Mouse (Mus musculus) testis, adult 2 months (tissue): ENCODE data around the gene Pdxp. TPM values are rescaled to one million over a fixed set of nuclear protein-coding genes. Genes with fewer than 3 reads are reported as not detected.

Source experiments
- H3K27ac ChIP-seq: fragments of 200-500 bp; 2 replicates; pipeline ENCODE4 v1.5.1; 2012; ENCODE audit warnings: low read depth, low read length; ENCODE audit not compliant: control insufficient read depth, insufficient read depth
- H3K27me3 ChIP-seq: fragments of 200-500 bp; 2 replicates; pipeline ENCODE4 v1.6.1; 2012; ENCODE audit warnings: mild to moderate bottlenecking, low read length, moderate library complexity; ENCODE audit not compliant: control insufficient read depth, insufficient read depth
- H3K36me3 ChIP-seq: fragments of 200-500 bp; 2 replicates; pipeline ENCODE4 v1.6.1; 2012; ENCODE audit warnings: mild to moderate bottlenecking, low read length; ENCODE audit not compliant: control insufficient read depth, insufficient read depth
- H3K4me1 ChIP-seq: fragments of 200-500 bp; 2 replicates; pipeline ENCODE4 v1.6.1; 2012; ENCODE audit warnings: low read length; ENCODE audit not compliant: control insufficient read depth, insufficient read depth
- H3K4me3 ChIP-seq: fragments of 200-500 bp; 2 replicates; pipeline ENCODE4 v1.5.1; 2012; ENCODE audit warnings: low read depth, mild to moderate bottlenecking, low read length, moderate library complexity, mixed read lengths; ENCODE audit not compliant: control insufficient read depth
- CTCF ChIP-seq: fragments of 200-500 bp; IDR thresholded peaks from 2 replicates; pipeline ENCODE4 v1.5.1; 2012; ENCODE audit warnings: low read depth, mild to moderate bottlenecking, inconsistent platforms, low read length, moderate library complexity; ENCODE audit not compliant: control insufficient read depth, insufficient read depth, insufficient replicate concordance
- POLR2A ChIP-seq: fragments of 200-500 bp; IDR thresholded peaks from 2 replicates; pipeline ENCODE4 v1.6.1; 2012; ENCODE audit warnings: low read depth, mild to moderate bottlenecking, inconsistent platforms, low read length, moderate library complexity; ENCODE audit not compliant: control insufficient read depth
- polyA plus RNA-seq: library from polyadenylated mRNA; depleted of rRNA; stranded (reverse); fragments of >200 nt; gene quantifications from 2 replicates; pipeline ENCODE4 v1.2.3, GENCODE M21; 2012; rRNA removed

Gene Pdxp
- 3.6 and 3.8 TPM in 2 replicates for polyA plus RNA-seq

DNA sequence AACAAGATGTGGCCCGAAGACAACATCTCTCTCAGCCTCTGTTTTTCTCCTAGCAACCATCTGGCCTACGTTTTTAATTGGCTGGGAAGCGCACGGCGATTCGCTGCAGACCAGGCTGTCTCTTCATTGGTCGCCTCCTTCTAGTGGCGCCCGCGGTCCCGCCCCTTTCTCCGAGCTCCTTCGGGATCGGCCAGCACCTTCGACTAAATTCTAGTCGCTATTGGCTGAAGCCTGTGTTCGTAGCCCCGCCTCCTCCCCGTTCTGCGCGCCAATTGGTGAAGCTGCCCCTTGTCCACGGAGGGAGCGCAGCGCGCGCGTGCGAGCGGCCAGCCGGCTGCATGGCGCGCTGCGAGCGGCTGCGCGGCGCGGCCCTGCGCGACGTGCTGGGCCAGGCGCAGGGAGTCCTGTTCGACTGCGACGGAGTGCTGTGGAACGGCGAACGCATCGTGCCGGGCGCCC, at the start of gene Pdxp:
Pdxp (plus strand) TSS at position 288 of the 459 bp plus-strand sequence.
- H3K27ac ChIP-seq: peak within 1 kb of the TSS; percentile 50
- H3K4me1 ChIP-seq: peaks cover 6% of the 10 kb centered on the region
- TF ChIP-seq POLR2A: no peak; the same call in 1 of the 2 replicates
- TF ChIP-seq CTCF: no peak
- H3K4me3 ChIP-seq: peak within 1 kb of the TSS; percentile 85
- no peaks in the 10 kb centered on the region for H3K27me3 ChIP-seq
- H3K36me3 ChIP-seq: no peaks in the 10 kb centered on the region

DNA sequence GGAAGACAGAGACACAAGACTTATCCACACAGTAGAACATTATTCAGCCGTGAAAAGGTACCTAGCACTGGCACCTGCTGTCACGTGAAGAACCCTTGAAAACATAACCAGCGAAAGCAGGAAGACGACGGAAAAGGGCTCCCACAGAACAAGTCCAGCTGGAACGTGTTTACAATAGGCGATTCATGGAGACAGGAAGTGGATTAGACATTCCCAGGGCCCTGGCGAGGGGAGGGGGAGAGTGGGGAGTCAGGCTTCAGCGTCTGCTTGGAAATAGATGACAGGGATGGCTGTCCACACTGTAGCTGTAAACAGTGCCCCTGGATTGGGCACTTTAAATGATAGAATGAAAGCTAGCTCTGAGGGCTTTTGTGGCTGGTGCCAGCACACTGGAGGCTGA, 45.3 kb upstream of the Pdxp start:
- Histone ChIP-seq H3K27me3 (no peaks in the 10 kb centered on the region), H3K4me3 (no peak overlapping the region), H3K4me1 (peaks cover 13% of the 10 kb centered on the region), H3K36me3 (no peaks in the 10 kb centered on the region), H3K27ac (no peak overlapping the region)
- no peak for TF ChIP-seq POLR2A
- no peak for TF ChIP-seq CTCF

DNA sequence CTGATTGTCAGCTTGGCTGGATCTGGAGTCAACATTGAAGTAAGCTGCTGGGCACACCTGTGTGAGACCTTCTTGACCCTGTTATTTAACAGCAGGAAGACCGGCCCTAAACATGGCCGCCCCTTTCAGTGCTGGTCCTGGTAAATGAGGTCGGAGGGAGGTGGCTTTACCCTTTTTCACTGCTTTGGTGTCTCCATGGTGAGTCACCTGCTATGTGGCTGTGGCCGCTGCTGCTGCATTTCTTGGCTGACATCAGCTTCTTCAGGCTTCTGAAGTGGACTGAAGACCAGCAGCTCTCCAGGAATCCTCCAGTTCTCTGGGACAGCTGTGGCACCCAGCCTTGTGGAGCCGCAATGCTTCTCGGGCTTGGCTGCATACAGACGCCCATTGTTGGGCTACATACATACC, 44.9 kb upstream of the Pdxp start:
- Histone ChIP-seq H3K27ac (no peak overlapping the region), H3K36me3 (no peaks in the 10 kb centered on the region), H3K4me1 (peaks cover 9% of the 10 kb centered on the region), H3K4me3 (no peak overlapping the region), H3K27me3 (no peaks in the 10 kb centered on the region)
- TF ChIP-seq CTCF: no peak
- TF ChIP-seq POLR2A: no peak

DNA sequence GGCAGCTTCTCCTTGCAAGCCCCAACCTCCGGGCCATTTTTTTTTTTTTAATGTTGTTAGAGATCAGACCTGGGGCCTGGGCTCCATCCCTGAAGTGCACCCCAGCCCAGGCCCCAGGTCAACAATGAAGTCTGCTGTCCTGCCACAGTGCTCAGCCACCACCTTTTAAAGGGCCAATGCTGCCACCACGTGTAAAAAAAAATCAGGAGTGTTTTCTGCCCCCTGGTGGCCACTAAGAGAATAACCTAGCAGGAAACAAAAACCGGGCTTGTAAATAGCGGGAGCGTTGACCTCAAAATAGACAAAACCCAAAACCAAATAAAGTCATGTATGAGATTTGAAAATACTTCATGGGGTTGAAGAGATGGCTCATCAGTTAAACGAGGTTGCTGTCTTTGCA, 43.9 kb upstream of the Pdxp start:
- no peaks in the 10 kb centered on the region for H3K27me3 ChIP-seq
- no peaks in the 10 kb centered on the region for H3K36me3 ChIP-seq
- H3K27ac ChIP-seq: no peak overlapping the region
- no peak overlapping the region for H3K4me3 ChIP-seq
- peaks cover 4% of the 10 kb centered on the region for H3K4me1 ChIP-seq
- TF ChIP-seq CTCF (peak; percentile 45; the same call in 1 of the 2 replicates), POLR2A (no peak)

DNA sequence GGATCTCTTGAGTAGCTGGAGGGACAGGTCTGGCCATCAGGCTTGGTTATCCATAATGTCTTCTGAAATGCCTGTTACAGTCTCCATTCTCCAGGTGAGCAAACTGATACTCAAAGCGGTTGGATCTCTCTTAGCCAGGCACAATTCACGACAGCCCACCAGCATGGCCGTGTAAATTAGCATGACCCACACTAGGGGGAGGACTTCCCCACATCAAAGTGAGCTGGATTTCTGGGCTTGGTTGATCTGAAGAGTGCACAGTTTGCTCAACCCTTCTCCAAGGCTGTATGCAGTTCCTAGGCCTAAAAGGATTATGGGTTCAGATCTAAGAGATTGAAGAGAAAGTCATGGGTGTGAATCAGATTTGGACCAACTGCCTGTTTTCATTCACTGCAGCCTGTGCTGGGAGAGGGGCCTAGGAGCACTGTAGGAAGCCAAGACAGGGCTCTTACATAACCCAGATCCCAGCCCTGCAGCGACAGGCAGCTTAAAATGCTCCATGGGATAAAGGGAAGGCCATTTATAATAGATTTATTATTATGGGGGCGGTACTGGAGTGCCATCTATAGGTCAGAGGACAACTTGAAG, 41.6 kb upstream of the Pdxp start:
- TF ChIP-seq CTCF: no peak
- TF ChIP-seq POLR2A: no peak
- H3K4me1 ChIP-seq: peaks cover 8% of the 10 kb centered on the region
- H3K4me3 ChIP-seq: no peak overlapping the region
- no peaks in the 10 kb centered on the region for H3K36me3 ChIP-seq
- no peaks in the 10 kb centered on the region for H3K27me3 ChIP-seq
- H3K27ac ChIP-seq: no peak overlapping the region

DNA sequence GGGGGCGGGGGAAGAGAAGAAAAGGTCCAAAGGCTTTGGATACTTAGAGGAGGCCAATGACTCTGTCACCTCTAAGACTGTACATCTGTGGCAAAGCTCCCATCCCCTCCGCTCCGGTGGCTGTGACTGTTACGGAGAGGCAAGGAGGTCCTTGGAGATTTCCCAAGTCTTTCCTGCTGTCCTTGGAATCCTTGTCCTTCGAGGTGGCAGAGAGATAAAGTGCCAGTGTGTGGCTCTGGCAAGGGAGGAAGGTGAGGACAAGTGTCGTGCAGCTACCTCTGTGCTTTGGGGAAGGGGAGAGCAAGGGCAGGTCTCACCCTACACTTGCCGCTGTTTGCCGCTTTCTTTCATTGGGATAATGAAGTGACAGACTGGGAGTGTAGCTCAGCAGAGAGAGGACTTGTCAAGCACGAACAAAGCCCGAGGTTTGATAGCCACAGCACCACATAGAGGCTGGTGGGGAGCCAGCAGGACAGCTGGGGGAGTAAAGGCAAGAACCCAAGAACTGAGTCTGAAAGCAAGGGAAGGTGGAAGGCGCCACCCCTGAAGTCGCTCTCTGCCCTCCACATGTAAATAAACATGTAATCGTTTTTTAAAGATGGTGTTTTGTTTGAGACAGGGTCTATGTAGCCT, 39.8 kb upstream of the Pdxp start:
- Histone ChIP-seq H3K4me3 (no peak overlapping the region), H3K27ac (no peak overlapping the region), H3K4me1 (peaks cover 10% of the 10 kb centered on the region), H3K36me3 (no peaks in the 10 kb centered on the region), H3K27me3 (no peaks in the 10 kb centered on the region)
- no peak for TF ChIP-seq CTCF
- TF ChIP-seq POLR2A: no peak

DNA sequence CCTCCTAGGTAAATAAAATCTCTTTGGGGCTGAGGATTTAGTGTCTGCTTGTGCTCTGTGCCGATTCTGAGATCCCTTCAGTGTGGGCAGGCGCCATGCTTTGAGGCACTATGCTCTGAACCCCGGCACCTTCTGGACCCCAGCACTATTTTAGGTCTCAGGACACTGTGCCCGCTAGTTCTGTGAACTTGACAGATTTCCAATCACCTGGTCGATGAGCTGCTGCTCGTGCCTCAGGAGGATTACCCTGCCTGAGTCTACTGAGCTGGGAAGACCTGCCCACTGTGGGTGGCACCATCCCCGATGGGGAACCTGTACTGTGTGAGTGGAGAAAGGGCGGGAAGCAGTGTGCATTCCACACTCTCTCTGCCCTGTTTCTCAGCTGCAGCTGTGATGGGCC, 38.7 kb upstream of the Pdxp start:
- Histone ChIP-seq H3K4me3 (no peak overlapping the region), H3K4me1 (peaks cover 10% of the 10 kb centered on the region), H3K27me3 (no peaks in the 10 kb centered on the region), H3K36me3 (no peaks in the 10 kb centered on the region), H3K27ac (no peak overlapping the region)
- TF ChIP-seq CTCF: no peak
- no peak for TF ChIP-seq POLR2A
